Comparison of ENCODE assay signal across 23 mouse cellular contexts in the genomic region with DNA sequence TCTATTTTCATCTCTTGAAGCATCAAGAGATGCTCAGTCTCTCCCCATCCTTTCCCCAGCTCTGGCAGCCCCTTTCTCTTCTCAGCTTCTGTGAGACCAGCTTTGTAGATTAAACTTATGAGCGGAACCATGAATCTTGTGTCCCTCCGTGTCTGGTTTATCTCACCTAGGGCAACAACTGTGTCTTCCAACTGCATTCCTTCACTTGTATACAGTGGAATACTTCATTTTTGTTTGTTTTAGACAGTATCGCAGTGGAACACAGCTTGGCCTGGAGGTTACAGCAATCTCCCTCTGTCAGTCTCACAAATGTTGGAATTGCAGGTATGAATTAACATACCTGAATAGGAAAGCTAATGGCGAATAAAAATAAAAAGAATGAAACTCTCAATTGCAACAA. TPM values are rescaled to one million over a fixed set of nuclear protein-coding genes. Genes with fewer than 3 reads are reported as not detected.
"Had no signal": no experiment of that assay in that cellular context is flagged by ENCODE, and none has a peak within 500 bp of the region (broad histone marks: within the 10 kb centered on the region; RNA-seq: fewer than 3 reads in every experiment).

No protein-coding gene starts in this region.

- H3K9ac ChIP-seq: heart, embryonic 12.5 days; hindbrain, embryonic 13.5 days; hindbrain, embryonic 15.5 days; kidney, embryonic 15.5 days; limb, embryonic 15.5 days; liver, embryonic 12.5 days; liver, embryonic 14.5 days had no signal

- H3K36me3 ChIP-seq: heart, embryonic 10.5 days; heart, embryonic 12.5 days; hindbrain, embryonic 13.5 days; hindbrain, embryonic 15.5 days; kidney, embryonic 15.5 days; limb, embryonic 15.5 days; liver, embryonic 12.5 days had no signal

- H3K27me3 ChIP-seq: heart, embryonic 12.5 days; hindbrain, embryonic 13.5 days; hindbrain, embryonic 15.5 days; kidney, embryonic 15.5 days; limb, embryonic 15.5 days; liver, embryonic 12.5 days had no signal

- DNase-seq: gastrocnemius, postnatal 14 days; gastrocnemius, postnatal 36 days; heart, adult 18-20 months; heart, postnatal 10 days; heart, postnatal 36 days; kidney, adult 11 months; kidney, adult 2 months; kidney, adult 9 months; kidney, postnatal 14 days; kidney, postnatal 36 days; layer of hippocampus, adult 9-11 months; layer of hippocampus, postnatal 36 days had no signal

- H3K4me3 ChIP-seq: heart, embryonic 10.5 days; heart, embryonic 12.5 days; hindbrain, embryonic 13.5 days; hindbrain, embryonic 15.5 days; kidney, embryonic 15.5 days; limb, embryonic 15.5 days; liver, embryonic 12.5 days had no signal

- ATAC-seq: hindbrain, postnatal 0 days; liver, embryonic 12.5 days had no signal

- H3K27ac ChIP-seq: heart, embryonic 10.5 days; hindbrain, embryonic 13.5 days; hindbrain, embryonic 15.5 days; hindbrain, postnatal 0 days; kidney, embryonic 15.5 days; kidney, postnatal 0 days; limb, embryonic 15.5 days; liver, embryonic 12.5 days; liver, embryonic 14.5 days had no signal

- H3K4me2 ChIP-seq: heart, embryonic 12.5 days; hindbrain, embryonic 13.5 days; hindbrain, embryonic 15.5 days; kidney, embryonic 15.5 days; limb, embryonic 15.5 days; liver, embryonic 12.5 days had no signal

- H3K9me3 ChIP-seq: heart, embryonic 10.5 days; heart, embryonic 12.5 days; hindbrain, embryonic 13.5 days; hindbrain, embryonic 15.5 days; kidney, embryonic 15.5 days; limb, embryonic 15.5 days; liver, embryonic 12.5 days had no signal

- H3K4me1 ChIP-seq: heart, embryonic 10.5 days; heart, embryonic 12.5 days; hindbrain, embryonic 13.5 days; hindbrain, embryonic 15.5 days; kidney, embryonic 15.5 days; limb, embryonic 15.5 days; liver, embryonic 12.5 days had no signal

RNA-seq across cellular contexts. Expression of gene Lum, which starts 26.7 kb away (rescaled TPM):
- total RNA-seq: hematopoietic stem cell, adult 5-6 weeks had no signal

RNA-seq across cellular contexts. Expression of gene Dcn, which starts 58.8 kb away (rescaled TPM):
- total RNA-seq: hematopoietic stem cell, adult 5-6 weeks had no signal
